Mouse (Mus musculus) forebrain, embryonic 11.5 days (tissue): ENCODE measurements at regions not wholly inside any gene's neighbourhood (a gene's known extent, or its start where the extent isn't known, plus 50 kb on each side); places are given as distances from the start of the nearest gene placed in this dataset.

ENCODE experiments used
- ATAC-seq: fragments of 200-750 bp; cut with Nextera tagmentation; replicated peaks from 2 replicates; pipeline ENCODE4 v1.8.0; 2017; ENCODE audit warnings: moderate TSS enrichment; ENCODE audit not compliant: low FRiP score
- DNase-seq: peaks from one replicate; pipeline ENCODE4 v3.0.0-alpha.2; 2017; ENCODE audit warnings: low spot score
- H3K27ac ChIP-seq: fragments of 300-500 bp; sonication (generic); 2 replicates; pipeline ENCODE4 v1.5.1; 2014; ENCODE audit warnings: low read depth, low read length
- H3K27me3 ChIP-seq: fragments of 300-500 bp; sonication (generic); 2 replicates; pipeline ENCODE4 v1.6.1; 2014; ENCODE audit warnings: mild to moderate bottlenecking, low read length, mixed read lengths; ENCODE audit not compliant: control insufficient read depth, insufficient read depth
- H3K36me3 ChIP-seq: fragments of 300-500 bp; sonication (generic); 2 replicates; pipeline ENCODE4 v1.6.1; 2014; ENCODE audit warnings: mild to moderate bottlenecking, low read length, moderate library complexity, mixed read lengths; ENCODE audit not compliant: control insufficient read depth, insufficient read depth
- H3K4me1 ChIP-seq: fragments of 300-500 bp; sonication (generic); replicated peaks from 2 replicates; pipeline ENCODE4 v1.6.1; 2014; ENCODE audit warnings: low read length, mixed read lengths; ENCODE audit not compliant: control insufficient read depth, insufficient read depth
- H3K4me2 ChIP-seq: fragments of 300-500 bp; sonication (generic); 2 replicates; pipeline ENCODE4 v1.6.1; 2014; ENCODE audit warnings: low read depth, mild to moderate bottlenecking, low read length, moderate library complexity, mixed read lengths; ENCODE audit not compliant: severe bottlenecking
- H3K4me3 ChIP-seq: fragments of 300-500 bp; sonication (generic); 2 replicates; pipeline ENCODE4 v1.5.1; 2014; ENCODE audit warnings: low read depth, low read length
- H3K9ac ChIP-seq: fragments of 300-500 bp; sonication (generic); 2 replicates; pipeline ENCODE4 v1.6.1; 2014; ENCODE audit warnings: low read length
- H3K9me3 ChIP-seq: fragments of 300-500 bp; sonication (generic); 2 replicates; pipeline ENCODE4 v1.6.1; 2016; ENCODE audit warnings: low read length, mixed read lengths; ENCODE audit not compliant: control insufficient read depth
- whole genome bisulfite sequencing: fragments of 180-500 bp; shearing (Covaris S2); extraction: QIAGEN DNeasy Blood & Tissue Kit; methylation state at CpG from one replicate; pipeline ENCODE4 v1.1.7; 2014; 5-methylcytosine and 5-hydroxymethylcytosine counted together

- no peak for DNase-seq
- 15% methylated on average over 8 of the region's 8 CpGs for WGBS
- no peaks in the 10 kb centered on the region for H3K9me3 ChIP-seq
These were observed 385.6 kb downstream of the Med13l start for GRCm38 (mm10) chr5:118946090-118946489.

DNA sequence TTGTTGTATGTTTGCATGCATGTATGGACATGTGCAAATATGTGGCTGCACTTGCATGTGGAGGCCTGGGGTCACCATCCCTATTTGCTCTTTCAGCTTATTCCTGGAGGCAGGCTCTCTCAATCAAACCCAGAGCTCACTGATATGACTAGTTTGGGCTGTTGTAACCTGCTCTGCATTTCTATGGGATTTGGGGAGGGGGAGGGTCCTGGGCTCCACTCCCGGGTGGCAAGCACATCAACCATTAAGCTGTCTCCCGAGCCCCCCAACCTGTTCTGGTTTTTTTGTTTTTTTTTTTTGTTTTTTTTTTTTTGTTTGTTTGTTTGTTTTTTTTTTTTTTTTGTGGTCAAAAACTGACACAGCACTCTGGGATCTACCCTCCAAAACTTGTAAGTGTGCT is 386.5 kb downstream of the Med13l start:
- Histone ChIP-seq H3K27me3 (peaks cover 6% of the 10 kb centered on the region), H3K36me3 (no peaks in the 10 kb centered on the region), H3K4me3 (no peak overlapping the region), H3K9me3 (no peaks in the 10 kb centered on the region), H3K4me2 (no peak overlapping the region), H3K9ac (no peak overlapping the region), H3K4me1 (no peaks in the 10 kb centered on the region; the same call in 1 of the 2 replicates), H3K27ac (no peak overlapping the region)
- DNase-seq (no peak), ATAC-seq (no peak)
- WGBS = 8% methylated on average over 2 of the region's 2 CpGs

More at GRCm38 (mm10) chr5:118946090-118946489, 385.6 kb downstream of the Med13l start:
- H3K9ac ChIP-seq = no peak overlapping the region
- no peaks in the 10 kb centered on the region for H3K36me3 ChIP-seq
- no peak overlapping the region for H3K4me2 ChIP-seq
- H3K27me3 ChIP-seq = peaks cover 6% of the 10 kb centered on the region
- H3K27ac ChIP-seq = no peak overlapping the region
- ATAC-seq = no peak
- H3K4me3 ChIP-seq = no peak overlapping the region
- H3K4me1 ChIP-seq = no peaks in the 10 kb centered on the region; the same call in 1 of the 2 replicates

DNA sequence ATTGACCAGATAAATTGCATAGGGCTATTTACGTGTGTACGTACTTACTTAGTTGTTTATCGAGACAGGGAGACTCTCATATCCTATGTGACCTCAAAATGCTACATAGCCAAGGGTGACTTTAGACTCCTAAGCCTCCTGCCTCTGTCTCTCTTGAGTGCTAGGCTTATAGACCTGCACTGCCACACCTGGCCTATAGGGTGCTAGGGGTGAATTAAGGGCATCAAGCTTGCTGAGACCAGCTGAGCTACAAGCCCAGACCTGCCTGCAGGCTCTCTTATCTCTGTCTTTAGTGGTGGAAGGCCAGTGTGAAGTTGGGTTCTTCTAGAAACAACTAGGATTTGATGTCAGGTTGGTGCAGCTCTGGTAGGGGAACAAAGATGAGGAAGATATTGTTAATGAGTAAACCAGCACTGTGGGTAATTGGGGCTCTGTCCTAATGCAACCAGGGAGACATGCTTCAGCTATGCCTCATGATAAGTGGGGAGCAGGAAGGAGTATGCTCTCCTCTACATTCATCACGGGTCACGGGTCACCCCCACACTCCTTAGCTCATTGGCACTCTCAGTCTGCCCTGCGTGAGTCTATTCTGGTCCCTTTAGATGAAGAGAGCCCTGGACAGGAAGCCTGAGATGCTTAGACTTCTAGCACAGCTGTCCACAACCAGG is 387.8 kb downstream of the Med13l start:
- Histone ChIP-seq H3K4me3 (no peak overlapping the region), H3K36me3 (no peaks in the 10 kb centered on the region), H3K9ac (no peak overlapping the region), H3K27ac (no peak overlapping the region), H3K9me3 (no peaks in the 10 kb centered on the region), H3K4me1 (no peaks in the 10 kb centered on the region; the same call in 1 of the 2 replicates), H3K4me2 (no peak overlapping the region), H3K27me3 (peaks cover 4% of the 10 kb centered on the region)
- DNase-seq = no peak
- WGBS = 88% methylated on average over 6 of the region's 6 CpGs
- ATAC-seq = no peak

GRCm38 (mm10) chr5:118951067-118951466 is 390.6 kb downstream of the Med13l start:
- Histone ChIP-seq H3K4me3 (no peak overlapping the region), H3K9ac (no peak overlapping the region), H3K4me2 (no peak overlapping the region), H3K4me1 (no peaks in the 10 kb centered on the region; the same call in 1 of the 2 replicates), H3K27ac (no peak overlapping the region), H3K36me3 (no peaks in the 10 kb centered on the region), H3K27me3 (peaks cover 2% of the 10 kb centered on the region), H3K9me3 (no peaks in the 10 kb centered on the region)
- ATAC-seq (no peak), DNase-seq (no peak)
- 73% methylated on average over 7 of the region's 7 CpGs for WGBS

DNA sequence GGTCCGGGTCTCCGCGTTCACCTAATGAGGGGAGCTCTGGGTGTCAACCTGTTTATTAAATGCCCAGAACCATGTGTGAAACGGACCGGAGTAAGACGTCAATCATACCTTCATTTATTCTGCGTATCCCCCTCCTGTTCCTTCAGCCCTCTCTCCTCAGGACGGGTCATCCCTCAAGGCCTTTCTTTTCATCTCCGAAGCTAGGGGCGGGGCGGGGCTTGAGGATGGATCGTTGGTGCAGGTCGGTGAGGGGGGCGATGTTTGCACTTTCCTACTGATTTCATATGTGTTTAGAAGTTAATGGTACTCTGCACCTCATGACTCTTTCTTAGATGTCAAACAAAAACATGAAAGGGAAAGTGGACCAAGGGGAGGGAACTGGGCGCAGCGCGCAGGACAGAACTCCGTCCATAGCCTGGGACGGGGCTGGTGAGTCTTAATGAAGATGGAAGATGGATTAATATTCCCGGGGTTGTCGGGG is 400.1 kb downstream of the Med13l start:
- ATAC-seq = no peak

DNA sequence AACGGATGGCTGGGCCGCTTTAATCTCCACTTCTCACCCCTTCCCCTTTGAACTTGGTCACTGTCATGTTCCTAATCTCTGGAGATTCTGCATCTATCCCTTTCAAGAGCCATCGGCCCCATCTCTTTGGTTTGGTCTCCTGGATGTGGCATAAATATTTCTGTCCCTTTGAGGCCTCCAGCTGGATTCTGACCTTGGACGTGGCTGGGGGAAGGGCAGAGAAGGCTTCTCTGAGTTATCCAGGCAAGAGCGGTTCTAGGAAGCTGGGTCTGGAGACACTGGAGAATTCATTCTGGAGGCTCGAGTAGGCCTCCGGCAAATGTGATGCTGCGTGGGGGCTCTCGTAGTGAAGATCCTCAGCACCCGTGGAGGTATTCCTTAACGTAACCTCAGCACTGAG is 400.6 kb downstream of the Med13l start:
- H3K9me3 ChIP-seq = no peaks in the 10 kb centered on the region; the same call in 1 of the 2 replicates
- no peak overlapping the region for H3K4me3 ChIP-seq
- no peak overlapping the region for H3K9ac ChIP-seq
- no peak overlapping the region for H3K4me2 ChIP-seq
- no peaks in the 10 kb centered on the region for H3K4me1 ChIP-seq
- no peak overlapping the region for H3K27ac ChIP-seq
- no peaks in the 10 kb centered on the region for H3K36me3 ChIP-seq
- no peaks in the 10 kb centered on the region for H3K27me3 ChIP-seq
- ATAC-seq (no peak), DNase-seq (no peak)
- 86% methylated on average over 11 of the region's 11 CpGs for WGBS

More for the DNA sequence above, 400.1 kb downstream of the Med13l start:
- no peak overlapping the region for H3K9ac ChIP-seq
- no peaks in the 10 kb centered on the region for H3K36me3 ChIP-seq
- no peak overlapping the region for H3K4me2 ChIP-seq
- H3K27me3 ChIP-seq = no peaks in the 10 kb centered on the region
- H3K4me1 ChIP-seq = no peaks in the 10 kb centered on the region
- DNase-seq = no peak
- no peak overlapping the region for H3K27ac ChIP-seq
- WGBS = 90% methylated on average over 21 of the region's 21 CpGs
- no peaks in the 10 kb centered on the region; the same call in 1 of the 2 replicates for H3K9me3 ChIP-seq
- no peak overlapping the region for H3K4me3 ChIP-seq

DNA sequence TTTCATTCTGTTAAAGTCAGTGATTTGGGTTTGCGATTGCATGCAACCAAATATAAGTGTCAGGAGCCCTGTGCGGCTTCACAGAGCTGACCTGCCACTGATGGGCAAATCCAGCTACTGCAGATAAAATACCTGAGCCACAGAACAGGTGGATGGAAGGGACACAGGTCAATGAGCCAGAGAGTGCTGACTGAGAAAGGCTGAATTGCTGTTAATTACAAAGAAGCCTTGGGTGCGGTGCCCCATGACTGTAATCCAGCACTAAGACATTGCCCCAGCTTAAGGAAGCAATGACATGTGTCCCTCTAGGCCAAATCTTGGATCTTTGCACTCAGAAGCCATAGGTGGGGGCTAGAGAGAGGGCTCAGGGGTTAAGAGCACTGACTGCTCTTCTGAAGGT is 401.7 kb downstream of the Med13l start:
- Histone ChIP-seq H3K4me1 (no peaks in the 10 kb centered on the region), H3K9ac (no peak overlapping the region), H3K36me3 (no peaks in the 10 kb centered on the region), H3K9me3 (no peaks in the 10 kb centered on the region; the same call in 1 of the 2 replicates), H3K4me3 (no peak overlapping the region), H3K27ac (no peak overlapping the region), H3K27me3 (no peaks in the 10 kb centered on the region), H3K4me2 (no peak overlapping the region)
- 91% methylated on average over 3 of the region's 3 CpGs for WGBS
- no peak for ATAC-seq
- DNase-seq = no peak

GRCm38 (mm10) chr5:118963001-118963400 is 402.5 kb downstream of the Med13l start:
- Histone ChIP-seq H3K9ac (no peak overlapping the region), H3K4me2 (no peak overlapping the region), H3K27ac (no peak overlapping the region), H3K9me3 (no peaks in the 10 kb centered on the region; the same call in 1 of the 2 replicates), H3K4me1 (no peaks in the 10 kb centered on the region), H3K27me3 (no peaks in the 10 kb centered on the region), H3K4me3 (no peak overlapping the region), H3K36me3 (no peaks in the 10 kb centered on the region)
- DNase-seq (no peak), ATAC-seq (no peak)
- 84% methylated on average over 3 of the region's 3 CpGs for WGBS

DNA sequence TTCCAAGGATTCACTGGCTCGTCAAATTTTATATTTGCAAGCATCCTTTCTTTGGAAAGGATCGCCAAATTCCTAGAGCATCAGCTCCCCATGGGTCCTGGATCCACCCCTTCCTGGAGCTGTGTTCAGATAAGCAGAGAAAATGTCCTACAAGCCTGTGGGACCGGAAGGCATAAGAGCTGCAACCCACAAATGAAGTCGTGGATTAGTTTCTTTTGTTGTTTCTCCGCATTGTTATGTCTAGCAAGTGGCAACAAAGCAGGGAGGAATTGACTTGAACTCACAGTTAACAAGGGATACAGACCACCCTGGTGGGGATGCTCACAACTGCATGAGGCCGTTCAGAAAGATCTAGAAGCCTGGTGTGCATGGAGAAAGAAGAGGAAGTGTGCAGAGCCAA is 406.4 kb downstream of the Med13l start:
- H3K9ac ChIP-seq = no peak overlapping the region

More for the DNA sequence above, 406.4 kb downstream of the Med13l start:
- Histone ChIP-seq H3K27me3 (no peaks in the 10 kb centered on the region), H3K27ac (no peak overlapping the region), H3K4me1 (no peaks in the 10 kb centered on the region), H3K4me3 (no peak overlapping the region), H3K36me3 (no peaks in the 10 kb centered on the region), H3K9me3 (no peaks in the 10 kb centered on the region), H3K4me2 (no peak overlapping the region)
- 54% methylated on average over 6 of the region's 6 CpGs for WGBS
- no peak for DNase-seq
- no peak for ATAC-seq
